Comparison of ENCODE assay signal across 14 mouse cellular contexts in the genomic region with DNA sequence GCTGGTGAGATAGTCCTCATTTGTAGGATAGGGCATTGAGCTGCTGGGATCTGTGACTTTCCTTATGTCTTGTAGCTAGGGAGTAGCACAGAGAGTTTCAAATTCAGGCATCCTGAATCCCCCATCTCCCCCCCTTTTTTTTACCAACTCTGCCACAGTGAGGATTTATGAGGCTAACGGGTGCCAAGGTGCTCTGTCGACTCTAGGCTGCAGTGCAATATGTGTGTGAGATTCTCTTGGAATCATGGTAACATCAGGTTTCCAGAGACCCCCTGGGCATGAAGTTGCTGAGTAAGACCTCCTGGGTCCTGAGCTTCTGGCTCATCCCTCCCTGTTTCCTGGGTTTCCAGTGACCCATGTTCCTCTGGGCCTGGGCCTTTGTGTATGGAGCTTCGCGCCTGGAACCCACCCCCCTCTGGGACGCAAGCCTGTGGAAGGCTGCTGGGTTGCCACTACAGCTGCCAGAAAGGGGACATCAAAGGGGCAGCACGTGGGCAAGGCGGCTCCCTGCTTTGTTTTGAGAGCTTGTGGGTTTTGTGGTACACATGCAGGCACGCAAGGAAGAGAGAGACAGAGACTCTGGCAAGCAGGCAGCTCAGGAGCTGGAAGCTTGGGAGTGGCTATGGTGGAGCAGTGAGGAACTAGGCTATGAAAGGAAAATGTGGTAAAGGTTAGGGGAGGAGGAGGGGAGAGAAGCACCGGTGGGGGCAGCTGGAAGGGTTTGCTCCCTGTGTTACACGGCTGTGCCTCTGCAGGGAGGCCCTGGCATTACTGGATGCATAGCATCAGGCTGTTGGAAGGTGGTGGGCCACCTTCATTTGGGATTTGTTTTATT.
DNase-seq lines count a peak whose midpoint lies in the region; ATAC-seq lines count a peak whose summit lies in the region.
"Had no signal": no experiment of that assay in that cellular context is flagged by ENCODE, and none has a peak within 500 bp of the region (broad histone marks: within the 10 kb centered on the region; RNA-seq: fewer than 3 reads in every experiment).

No protein-coding gene starts in this region.

- H3K36me3 ChIP-seq in midbrain, embryonic 10.5 days: no peaks in the 10 kb centered on the region
- H3K36me3 ChIP-seq in midbrain, embryonic 14.5 days (ENCODE audit: control insufficient read depth, insufficient read depth, low read length): no peaks in the 10 kb centered on the region
- H3K36me3 ChIP-seq in forebrain, embryonic 14.5 days (ENCODE audit: control insufficient read depth, insufficient read depth, low read length): no peaks in the 10 kb centered on the region
- no peaks in the 10 kb centered on the region for H3K36me3 ChIP-seq in limb, embryonic 12.5 days
- H3K36me3 ChIP-seq: liver, embryonic 15.5 days had no signal

- peaks cover 98% of the 10 kb centered on the region for H3K27me3 ChIP-seq in midbrain, embryonic 10.5 days (ENCODE audit: low read depth, poor library complexity, severe bottlenecking)
- peaks cover 4% of the 10 kb centered on the region; the same call in 1 of the 2 replicates for H3K27me3 ChIP-seq in midbrain, embryonic 14.5 days (ENCODE audit: control insufficient read depth, insufficient read depth, low read length)
- no peaks in the 10 kb centered on the region for H3K27me3 ChIP-seq in forebrain, embryonic 14.5 days (replicated peaks; ENCODE audit: control insufficient read depth, insufficient read depth, low read length)
- peaks cover 57% of the 10 kb centered on the region for H3K27me3 ChIP-seq in limb, embryonic 12.5 days
- H3K27me3 ChIP-seq: liver, embryonic 15.5 days had no signal

- ATAC-seq in midbrain, embryonic 14.5 days (ENCODE audit: low FRiP score, low TSS enrichment): no peak
- peak; percentile 68 for ATAC-seq in forebrain, embryonic 14.5 days
- ATAC-seq in limb, embryonic 12.5 days (ENCODE audit: insufficient number of reproducible peaks, insufficient read depth, low FRiP score, low TSS enrichment, low read depth): no peak

- DNase-seq in midbrain, embryonic 10.5 days (ENCODE audit: low spot score): no peak
- no peak for DNase-seq in midbrain, embryonic 14.5 days
- peak; percentile 18 for DNase-seq in forebrain, embryonic 14.5 days (ENCODE audit: low spot score)
- DNase-seq in thymus, postnatal 14 days: peak; percentile 67
- DNase-seq in kidney, postnatal 14 days: no peak
- no peak for DNase-seq in adrenal gland, adult 2 months
- DNase-seq in cerebellum, adult 11-12 months: no peak
- DNase-seq: adrenal gland, postnatal 14 days; cerebellum, adult 11 months; heart, postnatal 10 days; kidney, adult 18-20 months; lung, postnatal 36 days had no signal

- no peak overlapping the region for H3K4me2 ChIP-seq in midbrain, embryonic 14.5 days (ENCODE audit: low read length)
- H3K4me2 ChIP-seq in forebrain, embryonic 14.5 days (ENCODE audit: low read length): no peak overlapping the region
- H3K4me2 ChIP-seq in limb, embryonic 12.5 days: no peak overlapping the region
- H3K4me2 ChIP-seq: liver, embryonic 15.5 days had no signal

- H3K9me3 ChIP-seq in midbrain, embryonic 10.5 days (replicated peaks): no peaks in the 10 kb centered on the region
- H3K9me3 ChIP-seq in midbrain, embryonic 14.5 days (ENCODE audit: control insufficient read depth, low read length): no peaks in the 10 kb centered on the region
- H3K9me3 ChIP-seq in forebrain, embryonic 14.5 days (replicated peaks; ENCODE audit: control insufficient read depth, low read length): no peaks in the 10 kb centered on the region
- no peaks in the 10 kb centered on the region for H3K9me3 ChIP-seq in limb, embryonic 12.5 days
- H3K9me3 ChIP-seq: liver, embryonic 15.5 days had no signal

- peak overlapping the region; percentile 52 for H3K27ac ChIP-seq in midbrain, embryonic 10.5 days (replicated peaks)
- no peak overlapping the region for H3K27ac ChIP-seq in midbrain, embryonic 14.5 days (replicated peaks; ENCODE audit: low read depth, low read length)
- no peak overlapping the region for H3K27ac ChIP-seq in forebrain, embryonic 14.5 days (ENCODE audit: low read depth, low read length)
- peak overlapping the region; percentile 79 for H3K27ac ChIP-seq in limb, embryonic 12.5 days
- H3K27ac ChIP-seq: liver, embryonic 15.5 days had no signal

- peaks cover 21% of the 10 kb centered on the region for H3K4me1 ChIP-seq in midbrain, embryonic 10.5 days
- no peaks in the 10 kb centered on the region for H3K4me1 ChIP-seq in midbrain, embryonic 14.5 days (ENCODE audit: control insufficient read depth, insufficient read depth, low read length)
- 0 out of 2 replicates have a peak, but pooled peaks cover 2% of the 10 kb centered on the region for H3K4me1 ChIP-seq in forebrain, embryonic 14.5 days (ENCODE audit: control insufficient read depth, insufficient read depth, low read length)
- peaks cover 29% of the 10 kb centered on the region for H3K4me1 ChIP-seq in limb, embryonic 12.5 days (replicated peaks)
- H3K4me1 ChIP-seq: liver, embryonic 15.5 days had no signal

- 56% methylated on average over 10 of the region's 10 CpGs for WGBS in midbrain, embryonic 10.5 days
- 39% methylated on average over 10 of the region's 10 CpGs for WGBS in midbrain, embryonic 14.5 days
- 35% methylated on average over 10 of the region's 10 CpGs for WGBS in forebrain, embryonic 14.5 days
- 26% methylated on average over 10 of the region's 10 CpGs for WGBS in limb, embryonic 12.5 days

- H3K4me3 ChIP-seq in midbrain, embryonic 10.5 days: no peak overlapping the region
- no peak overlapping the region for H3K4me3 ChIP-seq in midbrain, embryonic 14.5 days (replicated peaks; ENCODE audit: low read depth, low read length)
- H3K4me3 ChIP-seq in forebrain, embryonic 14.5 days (ENCODE audit: low read depth, low read length): no peak overlapping the region
- no peak overlapping the region for H3K4me3 ChIP-seq in limb, embryonic 12.5 days (replicated peaks)
- H3K4me3 ChIP-seq: liver, embryonic 15.5 days had no signal

- no peak overlapping the region for H3K9ac ChIP-seq in midbrain, embryonic 14.5 days (replicated peaks; ENCODE audit: low read length)
- no peak overlapping the region for H3K9ac ChIP-seq in forebrain, embryonic 14.5 days (ENCODE audit: low read length)
- H3K9ac ChIP-seq in limb, embryonic 12.5 days (replicated peaks): no peak overlapping the region
- H3K9ac ChIP-seq: liver, embryonic 15.5 days had no signal

Comparison
In these comparisons a context has a peak if more than half of its experiments do, and no peak if none do; other contexts are left out.
1. H3K27ac ChIP-seq: peak in midbrain, embryonic 10.5 days (single experiment) and limb, embryonic 12.5 days (single experiment); none in midbrain, embryonic 14.5 days (single experiment) and forebrain, embryonic 14.5 days (single experiment).
2. DNase-seq: peak in forebrain, embryonic 14.5 days (single experiment) and thymus, postnatal 14 days (single experiment); none in midbrain, embryonic 10.5 days (single experiment), midbrain, embryonic 14.5 days (single experiment), kidney, postnatal 14 days (single experiment), adrenal gland, adult 2 months (single experiment) and cerebellum, adult 11-12 months (single experiment).